Mouse (Mus musculus) common myeloid progenitor, adult 5-6 weeks (primary cell): Measurements from ENCODE around the gene Evi2a. TPM values are rescaled to one million over a fixed set of nuclear protein-coding genes. Genes with fewer than 3 reads are reported as not detected.

Source experiments
- ATAC-seq: replicated peaks from 2 replicates; pipeline ENCODE4 v1.8.0; 2016; ENCODE audit warnings: low read depth, mild to moderate bottlenecking, moderate TSS enrichment, inconsistent platforms; ENCODE audit not compliant: poor library complexity, severe bottlenecking
- total RNA-seq: library from RNA; stranded (forward); fragments of 200-1000, 187-1606 nt; gene quantifications from 2 replicates; pipeline ENCODE4 v1.2.3, GENCODE M21; 2017

Evi2a gene
- total RNA-seq, 1 experiment from 2014 or later, result 13.5 TPM

DNA sequence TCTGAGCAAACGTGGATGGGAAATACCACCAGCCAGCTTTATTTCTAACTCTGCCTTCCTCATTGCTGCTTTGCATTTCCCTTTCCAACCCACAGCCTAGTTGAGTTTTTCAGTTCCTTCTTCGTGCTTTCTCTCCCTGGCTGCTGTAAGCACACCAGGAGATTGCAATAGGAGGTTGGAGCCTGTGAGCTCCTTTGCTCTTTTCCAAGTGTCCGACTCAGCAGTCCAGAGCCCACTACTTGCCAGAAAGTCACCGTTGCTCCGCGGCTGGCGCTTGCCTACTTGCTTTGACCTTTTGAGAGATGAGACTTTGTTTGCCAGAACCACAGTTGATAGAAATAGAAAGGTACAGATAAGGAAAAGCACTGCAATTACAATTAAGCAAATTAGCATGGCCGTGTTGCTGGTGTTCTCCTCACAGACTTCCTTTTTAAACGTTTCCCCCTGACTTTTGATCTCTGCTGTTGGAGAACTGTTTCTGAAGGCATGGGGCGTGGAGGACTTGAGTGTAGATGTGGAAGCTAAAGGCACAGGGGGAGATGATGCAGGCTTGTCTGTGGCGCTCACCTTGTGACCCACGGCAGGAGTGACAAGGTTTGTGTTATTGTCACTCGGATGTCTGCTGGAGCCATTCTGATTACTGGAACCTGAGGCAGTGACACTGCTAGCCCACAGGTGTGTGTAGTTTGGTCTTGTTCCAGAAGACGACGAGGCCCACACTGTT, 3.2 kb downstream of the Evi2a start:
- 0 out of 2 replicates have a peak, but pooled peaks have one; percentile 1 for ATAC-seq

DNA sequence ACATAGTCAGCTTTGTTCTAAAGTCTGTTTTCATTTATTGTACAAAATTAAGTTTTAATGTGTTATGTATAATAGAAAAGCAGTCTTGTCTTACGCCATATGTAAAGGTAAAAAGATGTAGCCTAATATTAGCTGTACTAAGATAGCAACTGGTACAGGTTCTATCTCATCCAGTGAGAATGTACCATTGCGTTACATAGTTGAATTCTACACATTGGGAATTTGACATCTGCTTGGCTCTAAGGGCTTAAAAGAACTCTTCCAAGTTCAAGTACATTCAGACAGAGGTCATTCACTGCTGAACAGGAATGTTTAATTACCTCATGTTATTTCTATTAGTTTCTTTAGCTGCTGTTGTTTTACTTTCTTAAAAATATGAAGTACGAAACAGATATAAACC, 3.9 kb downstream of the Evi2a start:
- no peak for ATAC-seq

DNA sequence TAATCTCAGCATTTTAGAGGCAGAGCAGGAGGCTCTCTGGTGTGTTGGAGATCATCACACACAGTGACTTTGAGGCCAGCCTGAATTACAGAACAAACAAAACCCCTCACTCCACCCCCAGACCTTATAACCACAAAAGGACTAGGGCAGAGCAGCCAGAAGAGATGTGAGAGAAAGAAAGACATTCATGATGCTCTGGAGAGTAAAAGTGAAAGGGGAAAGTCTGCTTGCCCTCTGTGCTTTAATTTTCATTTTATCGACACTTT, 6.2 kb downstream of the Evi2a start:
- no peak for ATAC-seq

DNA sequence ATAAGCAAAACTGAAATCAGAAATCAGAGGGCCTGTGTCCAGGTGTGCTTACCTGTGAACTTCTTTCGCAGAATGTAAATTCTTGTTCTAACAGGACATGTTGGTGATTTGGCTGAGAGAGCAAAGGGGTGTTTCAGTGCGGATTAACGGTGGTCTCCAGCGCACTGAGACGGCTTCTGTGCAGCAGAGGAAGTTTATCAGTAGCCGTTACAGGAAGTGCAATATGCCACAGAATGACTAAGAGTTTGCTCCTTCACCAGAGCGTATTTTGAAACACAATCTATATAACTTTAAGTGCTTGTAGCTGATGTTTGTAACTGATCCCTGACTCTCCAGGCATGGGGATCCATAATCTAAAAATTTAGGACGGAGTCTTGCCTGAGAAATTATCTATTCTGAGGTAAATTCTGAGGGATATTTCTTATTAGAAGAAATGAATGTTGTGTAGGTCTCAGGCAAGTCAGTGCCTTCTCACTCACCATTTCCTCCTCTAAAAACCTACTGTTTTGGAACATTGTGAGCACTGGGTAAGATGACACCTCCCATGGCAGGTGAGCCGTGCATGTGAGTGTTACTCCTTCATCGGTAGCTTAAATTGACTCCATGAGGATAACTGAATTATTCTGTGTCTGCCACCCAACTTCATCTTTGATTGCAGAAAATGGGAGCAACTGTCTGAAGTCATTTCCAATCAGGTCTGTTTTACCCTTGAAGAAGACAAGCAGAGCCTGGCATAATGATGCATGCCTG, 6.7 kb downstream of the Evi2a start, which contains the start of gene Evi2b:
Gene Evi2b (minus strand): TSS at position 203 of the 750 bp plus-strand sequence.
- ATAC-seq, result peak; percentile 55

DNA sequence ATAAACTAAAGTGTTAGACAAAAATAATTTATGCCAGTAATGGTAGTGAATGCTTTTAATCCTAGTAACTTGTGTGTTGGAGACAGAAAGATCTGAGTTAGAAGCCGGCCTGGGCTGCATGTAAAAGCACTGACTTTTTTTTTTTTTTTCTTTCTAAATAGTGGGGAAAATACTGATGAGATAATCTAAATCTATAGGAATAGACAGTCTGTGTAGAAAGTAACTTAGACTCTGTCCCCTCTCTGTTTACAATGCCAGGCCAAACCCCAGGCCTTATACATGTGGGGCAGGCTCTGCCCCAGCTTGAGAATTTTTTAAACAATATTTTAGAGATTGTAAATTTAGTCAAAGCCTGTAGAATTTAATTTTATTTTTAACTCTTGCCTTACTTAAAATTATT, 7.5 kb downstream of the Evi2a start:
- no peak for ATAC-seq

DNA sequence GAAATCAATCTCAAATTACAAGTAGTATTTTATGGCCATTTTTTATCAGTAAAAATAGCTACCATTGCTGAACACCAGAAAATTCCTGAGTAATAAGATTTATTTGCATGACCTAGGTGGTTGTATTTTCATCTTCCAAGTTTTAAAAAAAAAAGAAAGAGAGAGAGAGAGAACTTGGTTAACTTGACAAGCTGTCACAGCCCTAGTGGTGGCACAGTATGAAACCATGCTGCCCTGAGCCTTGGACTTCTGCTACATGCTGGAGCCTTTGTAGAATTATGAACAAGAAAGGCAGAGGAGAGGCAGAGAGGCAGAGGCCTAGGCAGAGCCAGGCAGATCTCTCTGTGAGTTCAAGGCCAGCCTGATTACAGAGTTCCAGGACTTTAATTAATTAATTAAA, 8.5 kb downstream of the Evi2a start:
- ATAC-seq, result 0 out of 2 replicates have a peak, but pooled peaks have one; percentile 30

- no peak for ATAC-seq
Observed at GRCm38 (mm10) chr11:79520772-79521171, 9.6 kb downstream of the Evi2a start.

DNA sequence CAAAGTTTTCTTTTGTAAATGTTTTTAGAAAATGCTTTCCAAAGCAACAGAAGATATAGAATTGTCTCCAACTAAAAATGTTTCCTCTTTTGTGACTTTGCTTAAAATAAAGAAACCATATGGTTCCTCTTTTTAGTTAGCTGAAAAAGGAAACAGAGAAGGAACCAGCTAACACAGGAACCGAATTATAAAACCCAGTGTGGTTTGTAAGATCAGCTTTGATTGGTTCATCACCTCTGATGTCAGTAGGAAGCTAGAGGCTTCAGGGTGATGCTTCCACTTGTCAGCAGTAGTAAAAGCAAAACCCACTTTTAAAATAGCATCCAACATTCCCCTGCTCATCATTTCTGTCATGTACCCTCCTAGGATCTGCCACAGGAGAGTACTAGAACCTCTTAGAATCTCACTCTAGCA, 10.5 kb downstream of the Evi2a start:
- peak; percentile 79 for ATAC-seq

DNA sequence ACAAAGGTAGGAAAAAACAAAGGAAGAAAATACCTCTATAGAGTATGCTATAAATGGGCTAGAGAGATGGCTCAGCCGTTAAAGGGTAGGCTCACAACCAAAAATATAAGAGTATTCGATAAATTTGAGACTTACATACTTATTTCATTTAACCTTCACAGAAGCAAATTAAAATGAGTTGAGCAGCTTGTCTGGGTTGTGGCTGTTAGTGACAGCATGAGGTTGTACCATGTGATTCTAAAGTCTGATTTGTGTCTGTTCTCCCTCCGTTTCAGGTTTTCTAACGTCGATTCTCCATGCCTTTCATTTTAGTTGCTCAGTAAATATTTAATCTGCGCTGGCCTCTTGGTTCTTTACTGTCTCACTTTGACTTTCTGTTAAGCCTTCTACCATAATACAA, 11.1 kb downstream of the Evi2a start:
- ATAC-seq, result no peak

GRCm38 (mm10) chr11:79515798-79516197, 14.6 kb downstream of the Evi2a start:
- ATAC-seq, result no peak

GRCm38 (mm10) chr11:79515331-79515730, 15.1 kb downstream of the Evi2a start:
- ATAC-seq, result no peak

DNA sequence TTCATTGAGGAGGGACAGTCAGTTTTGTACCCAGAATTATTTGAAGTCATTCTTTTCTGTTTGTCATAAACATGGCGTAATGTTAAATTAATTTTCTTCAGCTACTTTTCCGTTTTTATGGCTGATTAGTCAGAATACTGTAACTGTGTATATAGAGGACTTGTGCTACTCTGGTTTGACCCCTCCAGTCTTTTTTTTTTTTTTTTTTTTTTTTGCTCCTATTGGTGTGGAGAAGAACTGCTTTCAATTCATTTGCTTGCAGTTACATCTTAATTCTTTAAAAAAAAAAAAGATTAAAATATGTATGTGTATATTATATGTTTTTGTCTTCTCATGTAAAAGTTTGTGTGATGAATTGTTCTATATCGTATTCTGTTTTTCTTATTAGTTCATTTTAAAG, 18.4 kb downstream of the Evi2a start:
- ATAC-seq, result no peak

- ATAC-seq, result no peak
Observed at GRCm38 (mm10) chr11:79504506-79504905, 25.9 kb downstream of the Evi2a start.

DNA sequence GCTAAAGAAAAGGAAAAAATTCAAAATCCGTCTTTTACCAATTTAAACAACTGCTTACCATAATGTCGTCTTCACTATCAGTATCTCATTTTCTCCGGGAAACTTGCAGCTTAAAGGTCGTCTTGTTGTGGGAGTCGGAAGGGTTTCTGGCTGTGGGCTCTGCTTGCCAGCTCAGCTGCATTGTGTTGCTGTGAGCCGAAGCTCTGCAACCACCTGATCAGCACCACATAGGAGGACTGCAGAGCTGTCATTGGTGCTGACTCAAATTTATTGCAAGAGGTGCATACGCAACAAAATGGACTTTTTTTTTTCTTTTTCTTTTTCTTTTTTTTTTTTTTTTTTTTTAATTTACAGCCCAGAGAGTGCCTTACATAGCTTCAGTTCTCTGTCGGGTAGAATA, 26.6 kb downstream of the Evi2a start, which contains the start of gene Omg:
Gene Omg (minus strand): TSS at position 240 of the 400 bp plus-strand sequence.
- ATAC-seq, result no peak

DNA sequence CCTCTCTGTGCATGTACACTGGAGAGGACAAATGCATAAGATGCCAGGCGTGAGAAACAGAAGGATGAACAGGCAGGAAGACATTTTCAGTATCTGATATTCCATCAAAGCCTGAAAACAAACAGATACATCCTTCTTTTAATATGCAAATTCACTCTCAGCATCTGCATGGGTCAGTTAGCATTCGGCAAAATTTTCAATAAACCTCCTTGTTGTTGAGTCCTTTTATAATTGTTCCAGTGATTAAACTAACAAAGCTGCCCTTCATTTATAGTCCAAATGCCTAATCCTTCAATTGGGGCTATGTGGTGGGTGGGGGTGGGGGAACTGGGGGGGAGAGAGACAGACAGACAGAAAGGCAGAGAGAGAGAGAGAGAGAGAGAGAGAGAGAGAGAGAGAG, 27.5 kb downstream of the Evi2a start:
- ATAC-seq, result no peak

GRCm38 (mm10) chr11:79494976-79495800, 35.2 kb downstream of the Evi2a start:
- ATAC-seq, result no peak

- ATAC-seq, result no peak
Observed at GRCm38 (mm10) chr11:79484721-79485120, 45.7 kb downstream of the Evi2a start.

GRCm38 (mm10) chr11:79483876-79484528, 46.4 kb downstream of the Evi2a start:
- ATAC-seq, result no peak

DNA sequence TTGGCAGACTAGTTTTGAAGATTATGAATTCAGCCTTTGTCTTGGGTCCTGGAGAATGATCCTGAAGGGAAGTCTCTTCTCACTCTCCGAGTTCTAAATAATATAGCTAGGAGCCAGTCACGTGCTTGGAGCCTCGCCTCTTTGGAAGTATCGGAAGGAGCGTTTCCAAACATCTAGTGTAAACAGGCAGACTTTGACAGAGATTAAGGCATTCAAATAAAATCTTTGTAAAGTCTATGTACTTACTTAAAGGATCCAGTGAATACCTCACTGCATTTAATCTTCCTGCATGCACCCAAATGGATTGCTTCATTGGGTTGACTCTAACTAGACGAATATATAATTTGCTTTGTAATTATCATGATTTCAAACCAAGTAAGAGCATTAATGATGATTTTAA, 47.0 kb downstream of the Evi2a start:
- ATAC-seq, result no peak
